Mouse (Mus musculus) activated CD4-positive, CD25-positive, alpha-beta regulatory T cell, adult 9 weeks (primary cell): ENCODE data around the gene Krtap2-4. TPM values are rescaled to one million over a fixed set of nuclear protein-coding genes. Genes with fewer than 3 reads are reported as not detected.

Source experiments
- polyA plus RNA-seq: library from polyadenylated mRNA; unstranded; fragments of 100-300 nt; shearing (Covaris generic); gene quantifications from one replicate; pipeline ENCODE4 v1.2.1, GENCODE M21; 2017

Krtap2-4 gene
- polyA plus RNA-seq, result not detected

GRCm38 (mm10) chr11:99614796-99615363, at the start of gene Krtap2-4:
Gene Krtap2-4 (minus strand): TSS chr11:99614846.

GRCm38 (mm10) chr11:99658467-99659010, 43.9 kb upstream of the Krtap2-4 start, which contains the start of gene Gm11563:
Gene Gm11563 (minus strand): TSS chr11:99658960.

GRCm38 (mm10) chr11:99650136-99650535, 35.5 kb upstream of the Krtap2-4 start, which contains the start of gene Gm11555:
Gene Gm11555 (minus strand): TSS chr11:99650236.

GRCm38 (mm10) chr11:99643635-99644139, 29.0 kb upstream of the Krtap2-4 start, which contains the start of gene Krtap4-7:
Gene Krtap4-7 (minus strand): TSS chr11:99644089.

GRCm38 (mm10) chr11:99634653-99635134, 20.0 kb upstream of the Krtap2-4 start, which contains the start of gene Krtap4-2:
Gene Krtap4-2 (minus strand): TSS chr11:99635084.

GRCm38 (mm10) chr11:99628138-99628537, 13.5 kb upstream of the Krtap2-4 start, which contains the start of gene Krtap4-1:
Gene Krtap4-1 (minus strand): TSS chr11:99628238.

GRCm38 (mm10) chr11:99620335-99620734, 5.7 kb upstream of the Krtap2-4 start, which contains the start of gene Gm11562:
Gene Gm11562 (minus strand): TSS chr11:99620435.

GRCm38 (mm10) chr11:99610089-99610488, 4.6 kb downstream of the Krtap2-4 start, which contains the start of gene Gm11937:
Gene Gm11937 (minus strand): TSS chr11:99610189.

GRCm38 (mm10) chr11:99603208-99603607, 11.4 kb downstream of the Krtap2-4 start, which contains the start of gene Gm11938:
Gene Gm11938 (minus strand): TSS chr11:99603308.

GRCm38 (mm10) chr11:99597742-99598141, 16.9 kb downstream of the Krtap2-4 start, which contains the start of gene Krtap9-3:
Gene Krtap9-3 (minus strand): TSS chr11:99598105.

GRCm38 (mm10) chr11:99590981-99591380, 23.7 kb downstream of the Krtap2-4 start, which contains the start of gene Krtap1-3:
Gene Krtap1-3 (minus strand): TSS chr11:99591339.

GRCm38 (mm10) chr11:99583245-99583704, 31.4 kb downstream of the Krtap2-4 start, which contains the start of gene Krtap1-4:
Gene Krtap1-4 (minus strand): TSS chr11:99583654.

GRCm38 (mm10) chr11:99580636-99581035, 34.0 kb downstream of the Krtap2-4 start, which contains the start of gene Krtap1-5:
Gene Krtap1-5 (minus strand): TSS chr11:99581016.

GRCm38 (mm10) chr11:99566530-99566929, 48.1 kb downstream of the Krtap2-4 start, which contains the start of gene Krtap3-1:
Gene Krtap3-1 (minus strand): TSS chr11:99566630.

Other genes with a start within 250 kb of the Krtap2-4 start
- gene Krt28, start 239.9 kb downstream of the Krtap2-4 start, polyA plus RNA-seq, result not detected
- gene Krt10, start 225.5 kb downstream of the Krtap2-4 start, polyA plus RNA-seq, result 12.6 TPM
- not detected for gene Krt12, start 192.6 kb downstream of the Krtap2-4 start, polyA plus RNA-seq
- gene Krt20, start 176.7 kb downstream of the Krtap2-4 start, polyA plus RNA-seq, result not detected
- not detected for gene Krt23, start 121.7 kb downstream of the Krtap2-4 start, polyA plus RNA-seq
- not detected for gene Krt39, start 93.5 kb downstream of the Krtap2-4 start, polyA plus RNA-seq
- not detected for gene Krt40, start 71.7 kb downstream of the Krtap2-4 start, polyA plus RNA-seq
- not detected for gene Krtap3-3, start 64.0 kb downstream of the Krtap2-4 start, polyA plus RNA-seq
- gene Krtap3-2, start 58.0 kb downstream of the Krtap2-4 start, polyA plus RNA-seq, result not detected
- gene Gm11939, start 55.4 kb downstream of the Krtap2-4 start, polyA plus RNA-seq, result not detected
- gene Krtap3-1, start 48.2 kb downstream of the Krtap2-4 start, polyA plus RNA-seq, result not detected
- gene Krtap1-5, start 33.8 kb downstream of the Krtap2-4 start, polyA plus RNA-seq, result not detected
- not detected for gene Krtap1-4, start 31.2 kb downstream of the Krtap2-4 start, polyA plus RNA-seq
- gene Krtap1-3, start 23.5 kb downstream of the Krtap2-4 start, polyA plus RNA-seq, result not detected
- gene Krtap9-3, start 16.7 kb downstream of the Krtap2-4 start, polyA plus RNA-seq, result not detected
- not detected for gene Gm11938, start 11.5 kb downstream of the Krtap2-4 start, polyA plus RNA-seq
- gene Gm11937, start 4.7 kb downstream of the Krtap2-4 start, polyA plus RNA-seq, result not detected
- gene Gm11562, start 5.6 kb upstream of the Krtap2-4 start, polyA plus RNA-seq, result not detected
- gene Krtap4-1, start 13.4 kb upstream of the Krtap2-4 start, polyA plus RNA-seq, result not detected
- gene Krtap4-2, start 20.2 kb upstream of the Krtap2-4 start, polyA plus RNA-seq, result not detected
- gene Krtap4-7, start 29.2 kb upstream of the Krtap2-4 start, polyA plus RNA-seq, result not detected
- gene Gm11555, start 35.4 kb upstream of the Krtap2-4 start, polyA plus RNA-seq, result not detected
- not detected for gene Gm11563, start 44.1 kb upstream of the Krtap2-4 start, polyA plus RNA-seq
- gene Krtap4-6, start 51.1 kb upstream of the Krtap2-4 start, polyA plus RNA-seq, result not detected
- not detected for gene Gm14190, start 75.9 kb upstream of the Krtap2-4 start, polyA plus RNA-seq
- not detected for gene Gm14180, start 119.4 kb upstream of the Krtap2-4 start, polyA plus RNA-seq
- not detected for gene Gm11595, start 158.1 kb upstream of the Krtap2-4 start, polyA plus RNA-seq
- not detected for gene Krtap4-8, start 165.9 kb upstream of the Krtap2-4 start, polyA plus RNA-seq
- gene Krtap4-9, start 170.4 kb upstream of the Krtap2-4 start, polyA plus RNA-seq, result not detected
- not detected for gene Gm11596, start 178.6 kb upstream of the Krtap2-4 start, polyA plus RNA-seq
- gene Gm11569, start 184.1 kb upstream of the Krtap2-4 start, polyA plus RNA-seq, result not detected
- not detected for gene Gm11554, start 189.6 kb upstream of the Krtap2-4 start, polyA plus RNA-seq
- not detected for gene Krtap4-13, start 195.0 kb upstream of the Krtap2-4 start, polyA plus RNA-seq
- gene Gm11564, start 200.8 kb upstream of the Krtap2-4 start, polyA plus RNA-seq, result not detected
- gene 2300003K06Rik, start 223.2 kb upstream of the Krtap2-4 start, polyA plus RNA-seq, result not detected
- not detected for gene Krtap4-16, start 236.8 kb upstream of the Krtap2-4 start, polyA plus RNA-seq
- not detected for gene Gm11568, start 243.1 kb upstream of the Krtap2-4 start, polyA plus RNA-seq
- not detected for gene Gm11559, start 249.6 kb upstream of the Krtap2-4 start, polyA plus RNA-seq